Mouse (Mus musculus) stomach, embryonic 16.5 days (tissue): Measurements from ENCODE around the gene Dync1i2. TPM values are rescaled to one million over a fixed set of nuclear protein-coding genes. Genes with fewer than 3 reads are reported as not detected.

Source experiments
- ATAC-seq: fragments of 200-750 bp; cut with Nextera tagmentation; 2 replicates; pipeline ENCODE4 v1.8.0; 2017; ENCODE audit warnings: moderate number of reproducible peaks, moderate TSS enrichment; ENCODE audit not compliant: insufficient read depth, low FRiP score
- H3K27ac ChIP-seq: fragments of 300-500 bp; sonication (generic); 2 replicates; pipeline ENCODE4 v1.5.1; 2014; ENCODE audit warnings: low read length
- H3K27me3 ChIP-seq: fragments of 300-500 bp; sonication (generic); 2 replicates; pipeline ENCODE4 v1.6.1; 2014; ENCODE audit warnings: low read length, control low read depth, mixed read lengths; ENCODE audit not compliant: control insufficient read depth, insufficient read depth
- H3K36me3 ChIP-seq: fragments of 300-500 bp; sonication (generic); 2 replicates; pipeline ENCODE4 v1.6.1; 2014; ENCODE audit warnings: low read length; ENCODE audit not compliant: control insufficient read depth, insufficient read depth
- H3K4me1 ChIP-seq: fragments of 300-500 bp; sonication (generic); 2 replicates; pipeline ENCODE4 v1.6.1; 2014; ENCODE audit warnings: low read length, control low read depth, mixed read lengths; ENCODE audit not compliant: control insufficient read depth, insufficient read depth
- H3K4me2 ChIP-seq: fragments of 300-500 bp; sonication (generic); 2 replicates; pipeline ENCODE4 v1.6.1; 2014; ENCODE audit warnings: low read depth, low read length, mixed read lengths
- H3K4me3 ChIP-seq: fragments of 300-500 bp; sonication (generic); replicated peaks from 2 replicates; pipeline ENCODE4 v1.5.1; 2014; ENCODE audit warnings: mild to moderate bottlenecking, low read length
- H3K9ac ChIP-seq: fragments of 300-500 bp; sonication (generic); 2 replicates; pipeline ENCODE4 v1.6.1; 2014; ENCODE audit warnings: low read length
- H3K9me3 ChIP-seq: fragments of 300-500 bp; sonication (generic); replicated peaks from 2 replicates; pipeline ENCODE4 v1.6.1; 2016; ENCODE audit warnings: low read length, control low read depth; ENCODE audit not compliant: control insufficient read depth
- WGBS: fragments of 180-500 bp; shearing (Covaris S2); extraction: QIAGEN DNeasy Blood & Tissue Kit; methylation state at CpG from one replicate; pipeline ENCODE4 v1.1.7; 2014; 5-methylcytosine and 5-hydroxymethylcytosine counted together
- polyA plus RNA-seq: library from polyadenylated mRNA; unstranded; fragments of >200 nt; fragmentation: Nextera tagmentation; extraction: Ambion mirVana; gene quantifications from 2 replicates; pipeline ENCODE4 v1.2.1, GENCODE M21; 2015

The Dync1i2 gene
- polyA plus RNA-seq, 1 experiment from 2014 or later: 77.1 TPM

GRCm38 (mm10) chr2:71295844-71296243 lies 84.3 kb downstream of the Dync1i2 start:
- 79% methylated on average over 12 of the region's 12 CpGs for WGBS
- H3K27ac ChIP-seq: no peak overlapping the region
- no peaks in the 10 kb centered on the region for H3K36me3 ChIP-seq
- H3K9ac ChIP-seq: no peak overlapping the region
- H3K9me3 ChIP-seq: no peaks in the 10 kb centered on the region
- ATAC-seq: no peak
- no peaks in the 10 kb centered on the region for H3K27me3 ChIP-seq
- H3K4me2 ChIP-seq: no peak overlapping the region
- H3K4me3 ChIP-seq: no peak overlapping the region
- no peaks in the 10 kb centered on the region for H3K4me1 ChIP-seq

GRCm38 (mm10) chr2:71297501-71297900 lies 86.0 kb downstream of the Dync1i2 start:
- ATAC-seq: no peak
- Histone ChIP-seq H3K9ac (no peak overlapping the region), H3K27me3 (no peaks in the 10 kb centered on the region)

GRCm38 (mm10) chr2:71298729-71299128 lies 87.2 kb downstream of the Dync1i2 start:
- no peaks in the 10 kb centered on the region for H3K9me3 ChIP-seq
- H3K27me3 ChIP-seq: no peaks in the 10 kb centered on the region
- H3K4me3 ChIP-seq: no peak overlapping the region
- H3K4me1 ChIP-seq: no peaks in the 10 kb centered on the region
- H3K27ac ChIP-seq: no peak overlapping the region
- no peak overlapping the region for H3K4me2 ChIP-seq
- no peak overlapping the region for H3K9ac ChIP-seq
- WGBS: 93% methylated on average over 1 of the region's 1 CpGs
- ATAC-seq: no peak
- no peaks in the 10 kb centered on the region for H3K36me3 ChIP-seq

More at GRCm38 (mm10) chr2:71297501-71297900, 86.0 kb downstream of the Dync1i2 start:
- Histone ChIP-seq H3K9me3 (no peaks in the 10 kb centered on the region), H3K4me1 (no peaks in the 10 kb centered on the region), H3K4me2 (no peak overlapping the region), H3K27ac (no peak overlapping the region), H3K4me3 (no peak overlapping the region), H3K36me3 (no peaks in the 10 kb centered on the region)
- WGBS: 59% methylated on average over 1 of the region's 1 CpGs

- H3K9me3 ChIP-seq: no peaks in the 10 kb centered on the region
- WGBS: 66% methylated on average over 3 of the region's 3 CpGs
- ATAC-seq: no peak
Measured at GRCm38 (mm10) chr2:71302156-71302663, 90.7 kb downstream of the Dync1i2 start.

GRCm38 (mm10) chr2:71303221-71303620 lies 91.7 kb downstream of the Dync1i2 start:
- no peaks in the 10 kb centered on the region for H3K9me3 ChIP-seq
- H3K36me3 ChIP-seq: no peaks in the 10 kb centered on the region
- H3K27ac ChIP-seq: no peak overlapping the region
- no peak overlapping the region for H3K9ac ChIP-seq
- ATAC-seq: peak; percentile 62; the same call in 1 of the 2 replicates
- H3K4me1 ChIP-seq: no peaks in the 10 kb centered on the region
- no peak overlapping the region for H3K4me3 ChIP-seq
- no peaks in the 10 kb centered on the region for H3K27me3 ChIP-seq
- no peak overlapping the region for H3K4me2 ChIP-seq

More at GRCm38 (mm10) chr2:71302156-71302663, 90.7 kb downstream of the Dync1i2 start:
- Histone ChIP-seq H3K4me1 (no peaks in the 10 kb centered on the region), H3K4me2 (no peak overlapping the region), H3K36me3 (no peaks in the 10 kb centered on the region), H3K27me3 (no peaks in the 10 kb centered on the region), H3K9ac (no peak overlapping the region), H3K27ac (no peak overlapping the region), H3K4me3 (no peak overlapping the region)

GRCm38 (mm10) chr2:71304821-71305220 lies 93.3 kb downstream of the Dync1i2 start:
- ATAC-seq: no peak
- Histone ChIP-seq H3K27me3 (no peaks in the 10 kb centered on the region), H3K9ac (no peak overlapping the region), H3K36me3 (no peaks in the 10 kb centered on the region), H3K27ac (no peak overlapping the region), H3K9me3 (no peaks in the 10 kb centered on the region), H3K4me1 (no peaks in the 10 kb centered on the region), H3K4me2 (no peak overlapping the region), H3K4me3 (no peak overlapping the region)
- WGBS: 49% methylated on average over 3 of the region's 3 CpGs

- no peak for ATAC-seq
- Histone ChIP-seq H3K9me3 (no peaks in the 10 kb centered on the region), H3K4me2 (no peak overlapping the region), H3K4me1 (no peaks in the 10 kb centered on the region), H3K27ac (no peak overlapping the region), H3K9ac (no peak overlapping the region), H3K4me3 (no peak overlapping the region), H3K27me3 (no peaks in the 10 kb centered on the region), H3K36me3 (no peaks in the 10 kb centered on the region)
Measured at GRCm38 (mm10) chr2:71306357-71306756, 94.9 kb downstream of the Dync1i2 start.

- Histone ChIP-seq H3K9ac (no peak overlapping the region), H3K27me3 (no peaks in the 10 kb centered on the region), H3K4me2 (no peak overlapping the region), H3K4me1 (no peaks in the 10 kb centered on the region), H3K4me3 (no peak overlapping the region), H3K27ac (no peak overlapping the region), H3K36me3 (0 out of 2 replicates have a peak, but pooled peaks cover 3% of the 10 kb centered on the region), H3K9me3 (no peaks in the 10 kb centered on the region)
- no peak for ATAC-seq
- 67% methylated on average over 2 of the region's 2 CpGs for WGBS
Measured at GRCm38 (mm10) chr2:71309726-71310125, 98.2 kb downstream of the Dync1i2 start.

- ATAC-seq: no peak
- no peaks in the 10 kb centered on the region for H3K27me3 ChIP-seq
- no peak overlapping the region for H3K4me2 ChIP-seq
- WGBS: 56% methylated on average over 10 of the region's 10 CpGs
- no peaks in the 10 kb centered on the region for H3K9me3 ChIP-seq
- H3K4me3 ChIP-seq: no peak overlapping the region
- no peak overlapping the region for H3K27ac ChIP-seq
- H3K36me3 ChIP-seq: 0 out of 2 replicates have a peak, but pooled peaks cover 3% of the 10 kb centered on the region
- H3K4me1 ChIP-seq: no peaks in the 10 kb centered on the region
- no peak overlapping the region for H3K9ac ChIP-seq
Measured at GRCm38 (mm10) chr2:71312067-71312466, 100.6 kb downstream of the Dync1i2 start.
